Mouse (Mus musculus): ENCODE data around the gene Vmn2r31. TPM values are rescaled to one million over a fixed set of nuclear protein-coding genes. Genes with fewer than 3 reads are reported as not detected.
"Not testable (repeated sequence)": the region's sequence is repeated elsewhere in the genome, so short reads cannot be mapped to it uniquely, and the experiment has no call there.

Gene Vmn2r31
- total RNA-seq (2015) (not detected in 2 replicates), total RNA-seq (2017) (not detected in 2 replicates)

DNA sequence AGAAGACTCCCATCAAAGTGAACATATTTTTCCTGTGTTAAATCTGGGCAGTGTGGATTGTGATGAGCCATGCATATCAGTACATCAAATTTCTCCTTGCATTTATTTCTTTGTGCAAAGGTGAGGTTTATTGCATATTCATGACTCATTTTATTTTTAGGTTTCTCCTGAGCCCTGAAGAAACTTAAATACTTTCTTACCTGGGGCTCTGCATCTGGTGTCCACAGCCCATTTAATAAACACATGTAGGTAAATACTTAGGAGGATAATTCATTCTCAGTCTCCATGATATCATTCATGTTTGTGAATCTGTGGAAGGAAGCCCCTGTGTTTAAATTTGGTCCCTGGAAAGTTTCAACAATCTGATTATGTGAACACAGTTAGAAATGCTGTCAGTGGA, at the start of gene Vmn2r31:
Vmn2r31 (minus strand) TSS at position 101 of the 400 bp plus-strand sequence.
- not testable (repeated sequence) for ATAC-seq (replicated peaks; ENCODE audit: poor library complexity)

DNA sequence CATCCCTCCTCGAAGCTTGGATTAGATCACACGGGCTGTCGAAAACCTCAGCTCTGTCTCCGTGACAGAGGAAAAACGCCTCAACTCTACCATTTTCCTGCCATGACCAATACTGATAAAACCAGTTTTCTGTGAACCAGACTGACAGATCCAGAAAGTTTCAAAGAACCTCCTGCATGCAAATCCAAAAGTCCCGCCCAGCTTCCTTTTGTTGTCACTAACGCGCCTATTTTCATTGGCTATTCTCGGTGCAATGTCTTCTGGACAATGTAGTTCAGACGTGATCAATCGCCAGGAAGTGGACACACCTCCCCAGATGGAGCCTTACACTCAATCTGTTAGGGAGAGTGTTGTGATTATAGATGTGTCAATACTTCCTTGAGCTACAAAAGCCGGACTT, 25.1 kb downstream of the Vmn2r31 start, which contains the start of gene Gm45783:
Gm45783 (minus strand) TSS at position 143 of the 400 bp plus-strand sequence.
- ATAC-seq (replicated peaks; ENCODE audit: poor library complexity) = not testable (repeated sequence)

DNA sequence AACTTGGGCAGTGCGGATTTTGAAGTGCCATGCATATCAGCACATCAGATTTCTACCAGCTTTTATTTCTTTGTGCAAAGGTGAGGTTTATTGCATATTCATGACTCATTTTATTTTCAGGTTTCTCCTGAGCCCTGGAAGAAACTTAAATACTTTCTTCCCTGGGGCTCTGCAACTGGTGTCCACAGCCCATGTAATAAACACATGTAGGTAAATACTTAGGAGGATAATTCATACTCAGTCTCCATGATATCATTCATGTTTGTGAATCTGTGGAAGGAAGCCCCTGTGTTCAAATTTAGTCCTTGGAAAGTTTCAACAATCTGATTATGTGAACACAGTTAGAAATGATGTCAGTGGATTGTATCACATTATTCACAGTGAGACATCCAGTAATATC, 62.0 kb downstream of the Vmn2r31 start, which contains the start of gene Vmn2r30:
Vmn2r30 (minus strand) TSS at position 101 of the 400 bp plus-strand sequence.
- not testable (repeated sequence) for ATAC-seq (replicated peaks; ENCODE audit: poor library complexity)

Other genes starting within 250 kb of the Vmn2r31 start
- gene Zfp418, start 228.4 kb downstream of the Vmn2r31 start, total RNA-seq (2015) = 2.5 and 5.0 TPM in 2 replicates
- 1.8 TPM in 2 replicates for gene Zfp418, start 228.4 kb downstream of the Vmn2r31 start, total RNA-seq (2017)
- gene Zfp772, start 189.7 kb downstream of the Vmn2r31 start, total RNA-seq (2015) = 4.2 and 5.4 TPM in 2 replicates
- gene Zfp772, start 189.7 kb downstream of the Vmn2r31 start, total RNA-seq (2017) = 3.3 and 4.4 TPM in 2 replicates
- not detected in 2 replicates for gene Vmn2r29, start 152.4 kb downstream of the Vmn2r31 start, total RNA-seq (2015)
- 0.41 and 0.83 TPM in 2 replicates for gene Vmn2r29, start 152.4 kb downstream of the Vmn2r31 start, total RNA-seq (2017)
- gene Gm45844, start 121.4 kb downstream of the Vmn2r31 start, total RNA-seq (2015) = 2.4 TPM in 2 replicates
- 0.21 and 3.9 TPM in 2 replicates for gene Gm45844, start 121.4 kb downstream of the Vmn2r31 start, total RNA-seq (2017)
- gene Clcn4, start 98.9 kb downstream of the Vmn2r31 start, total RNA-seq (2015) = 19.0 and 21.3 TPM in 2 replicates
- 24.9 and 26.4 TPM in 2 replicates for gene Clcn4, start 98.9 kb downstream of the Vmn2r31 start, total RNA-seq (2017)
- 0.12 TPM in 1 of 2 replicates, not detected in the other for gene Vmn2r30, start 62.1 kb downstream of the Vmn2r31 start, total RNA-seq (2015)
- gene Vmn2r30, start 62.1 kb downstream of the Vmn2r31 start, total RNA-seq (2017) = not detected in 2 replicates
- gene Gm45783, start 25.1 kb downstream of the Vmn2r31 start, total RNA-seq (2015) = not detected in 2 replicates
- not detected in 2 replicates for gene Gm45783, start 25.1 kb downstream of the Vmn2r31 start, total RNA-seq (2017)
- not detected in 2 replicates for gene Vmn2r32, start 80.3 kb upstream of the Vmn2r31 start, total RNA-seq (2015)
- not detected in 2 replicates for gene Vmn2r32, start 80.3 kb upstream of the Vmn2r31 start, total RNA-seq (2017)
- gene Vmn2r33, start 167.1 kb upstream of the Vmn2r31 start, total RNA-seq (2015) = not detected in 2 replicates
- not detected in 2 replicates for gene Vmn2r33, start 167.1 kb upstream of the Vmn2r31 start, total RNA-seq (2017)

Measured in megakaryocyte progenitor cell, adult 5-6 weeks (primary cell).